Mouse (Mus musculus) heart, adult 2 months (tissue): ENCODE results near the gene Igsf21. TPM values are rescaled to one million over a fixed set of nuclear protein-coding genes. Genes with fewer than 3 reads are reported as not detected.

ENCODE experiments used
- DNase-seq, 2 experiments: peaks; one replicate each; pipeline ENCODE4 v3.0.0; 2021
- H3K27ac ChIP-seq: fragments of 200-600 bp; 2 replicates; pipeline ENCODE4 v1.8.1; 2022
- H3K27me3 ChIP-seq: fragments of 200-500 bp; 2 replicates; pipeline ENCODE4 v1.6.1; 2012; ENCODE audit warnings: mild to moderate bottlenecking, low read length, inconsistent platforms, mixed read lengths; ENCODE audit not compliant: control insufficient read depth, insufficient read depth
- H3K36me3 ChIP-seq: fragments of 200-500 bp; 2 replicates; pipeline ENCODE4 v1.6.1; 2012; ENCODE audit warnings: low read length, inconsistent platforms; ENCODE audit not compliant: control insufficient read depth, insufficient read depth
- H3K4me1 ChIP-seq: fragments of 200-500 bp; 2 replicates; pipeline ENCODE4 v1.6.1; 2011; ENCODE audit warnings: low read length; ENCODE audit not compliant: control insufficient read depth, insufficient read depth
- H3K4me3 ChIP-seq: fragments of 200-600 bp; 2 replicates; pipeline ENCODE4 v1.8.1; 2022
- H3K79me2 ChIP-seq: fragments of 200-500 bp; replicated peaks from 2 replicates; pipeline ENCODE4 v1.6.1; 2012; ENCODE audit warnings: mild to moderate bottlenecking, inconsistent platforms, low read length, moderate library complexity, mixed read lengths; ENCODE audit not compliant: control insufficient read depth, insufficient read depth
- H3K9ac ChIP-seq: fragments of 200-500 bp; 2 replicates; pipeline ENCODE4 v1.6.1; 2012; ENCODE audit warnings: low read depth, mild to moderate bottlenecking, control low read depth, inconsistent platforms, low read length, mixed read lengths
- CTCF ChIP-seq: fragments of 200-600 bp; IDR thresholded peaks from 2 replicates; pipeline ENCODE4 v1.8.1; 2022; ENCODE audit warnings: antibody characterized with exemption, mild to moderate bottlenecking, moderate library complexity
- EP300 ChIP-seq: fragments of 200-500 bp; IDR thresholded peaks from 2 replicates; pipeline ENCODE4 v1.6.1; 2011; ENCODE audit warnings: low read depth, low read length, control low read depth; ENCODE audit not compliant: insufficient read depth
- POLR2A ChIP-seq: fragments of 200-500 bp; IDR thresholded peaks from 2 replicates; pipeline ENCODE4 v1.6.1; 2011; ENCODE audit warnings: mild to moderate bottlenecking, low read depth, low read length, control low read depth; ENCODE audit not compliant: insufficient read depth
- WGBS: fragments of 180-500 bp; shearing (Covaris S2); methylation state at CpG from one replicate; pipeline ENCODE4 v1.1.7; 2018; 5-methylcytosine and 5-hydroxymethylcytosine counted together
- intact Hi-C: fragments of 180-260 bp; cut with DNase I; formaldehyde crosslinking; loops from one replicate; pipeline ENCODE4 v1.15.1; 2025
- polyA plus RNA-seq: library from polyadenylated mRNA; depleted of rRNA; stranded (reverse); fragments of >200 nt; gene quantifications from 2 replicates; pipeline ENCODE4 v1.2.3, GENCODE M21; 2012
- total RNA-seq, 2 experiments: library from RNA; stranded (reverse); gene quantifications; 2 replicates each; pipeline ENCODE4 v1.2.3; 2021

The Igsf21 gene
- total and polyA plus RNA-seq, 3 experiments, result 0.14 to 0.76 (median 0.16) TPM

DNA sequence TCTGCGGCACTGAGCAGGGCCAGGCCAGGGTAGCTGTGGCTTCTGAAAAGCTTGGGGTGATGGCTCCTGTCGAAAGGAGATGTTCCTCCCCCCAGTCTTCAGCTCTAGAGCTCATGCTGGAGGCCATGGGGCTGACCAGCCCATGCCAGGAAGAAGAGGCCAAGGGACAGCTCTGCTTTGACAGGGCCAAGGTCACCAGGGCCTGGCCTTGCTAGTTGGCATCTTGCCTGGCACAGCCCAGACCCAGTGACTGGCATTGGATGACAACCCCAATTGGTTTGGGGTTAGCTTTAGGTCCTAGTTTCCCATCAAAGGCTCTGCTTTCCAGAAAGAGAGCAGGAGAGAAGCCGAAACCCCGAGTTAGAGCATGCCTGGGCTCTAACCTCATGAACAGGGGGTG lies 156.9 kb downstream of the Igsf21 start:
- intact Hi-C loops, result no loop called here
- H3K79me2 ChIP-seq, result no peaks in the 10 kb centered on the region
- H3K4me1 ChIP-seq, result peaks cover 4% of the 10 kb centered on the region; the same call in 1 of the 2 replicates
- no peak overlapping the region for H3K9ac ChIP-seq
- no peak overlapping the region for H3K4me3 ChIP-seq
- H3K27ac ChIP-seq, result no peak overlapping the region
- no peaks in the 10 kb centered on the region for H3K36me3 ChIP-seq
- DNase-seq, result no peak
- no peak for TF ChIP-seq CTCF
- no peak for TF ChIP-seq POLR2A
- no peak for TF ChIP-seq EP300
- 80% methylated on average over 4 of the region's 4 CpGs for WGBS
- H3K27me3 ChIP-seq, result no peaks in the 10 kb centered on the region

DNA sequence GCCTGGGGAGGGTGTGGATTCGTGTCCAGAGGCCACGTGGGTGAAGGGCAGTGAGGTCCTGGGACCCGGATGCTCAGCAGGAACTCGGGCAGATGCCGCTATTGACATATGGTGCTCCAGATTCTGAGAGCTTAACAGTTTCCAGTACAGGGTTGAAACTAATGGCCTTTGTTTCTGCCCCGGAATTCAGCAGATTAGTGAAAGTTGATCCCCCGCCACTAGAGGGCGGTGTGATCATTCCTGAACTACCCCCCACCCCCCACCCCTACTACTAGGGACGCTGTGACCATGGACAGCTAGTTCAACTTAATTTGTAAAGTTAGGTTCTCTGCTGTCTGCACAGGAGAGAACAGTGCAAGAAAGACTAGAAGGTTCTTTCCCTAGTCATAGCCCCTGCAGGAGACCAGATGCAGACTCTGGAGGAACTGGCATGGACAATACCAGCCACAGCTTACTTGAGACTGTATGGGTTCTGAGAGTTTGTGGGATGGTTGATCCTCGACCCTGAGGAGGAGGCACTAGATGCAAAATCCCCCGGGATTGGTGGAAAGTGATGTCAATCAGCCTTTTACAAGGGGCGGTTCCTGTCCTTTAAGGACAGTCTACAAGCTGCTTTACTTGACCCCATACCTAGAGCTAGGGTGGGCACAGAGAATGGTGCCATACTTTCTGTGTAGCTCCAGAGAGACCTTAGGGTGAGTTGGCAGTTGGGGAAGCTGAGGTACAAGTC lies 157.7 kb downstream of the Igsf21 start:
- Histone ChIP-seq H3K27ac (no peak overlapping the region), H3K27me3 (no peaks in the 10 kb centered on the region), H3K4me1 (peaks cover 4% of the 10 kb centered on the region; the same call in 1 of the 2 replicates), H3K4me3 (no peak overlapping the region), H3K79me2 (no peaks in the 10 kb centered on the region), H3K36me3 (no peaks in the 10 kb centered on the region), H3K9ac (no peak overlapping the region)
- 69% methylated on average over 12 of the region's 12 CpGs for WGBS
- DNase-seq, result no peak
- TF ChIP-seq EP300 (no peak), CTCF (peak; percentile 32), POLR2A (no peak)
- intact Hi-C loops, result no loop called here

DNA sequence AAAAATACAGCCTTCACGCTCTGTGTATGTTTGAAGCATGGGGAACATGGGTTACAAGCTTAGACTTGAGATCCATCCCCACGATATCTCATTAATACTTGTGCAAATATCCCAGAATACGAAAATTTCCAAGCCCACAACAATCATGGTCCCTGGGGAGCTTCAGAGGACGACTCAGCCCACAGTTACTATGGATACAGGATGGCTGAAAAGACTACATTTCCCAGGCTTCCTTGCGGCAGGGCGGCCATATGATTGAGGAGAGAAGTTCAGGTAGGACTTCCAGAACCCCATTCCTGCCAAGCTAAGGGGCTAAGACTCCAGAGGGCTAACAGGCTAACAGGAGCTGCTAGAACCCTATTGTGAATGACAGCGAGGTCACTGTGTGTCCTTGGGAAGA lies 160.4 kb downstream of the Igsf21 start:
- Histone ChIP-seq H3K27ac (no peak overlapping the region), H3K4me1 (peaks cover 4% of the 10 kb centered on the region; the same call in 1 of the 2 replicates), H3K27me3 (no peaks in the 10 kb centered on the region), H3K79me2 (no peaks in the 10 kb centered on the region), H3K36me3 (no peaks in the 10 kb centered on the region), H3K4me3 (no peak overlapping the region), H3K9ac (no peak overlapping the region)
- intact Hi-C loops, result no loop called here
- WGBS, result 53% methylated on average over 7 of the region's 7 CpGs
- TF ChIP-seq EP300, result no peak
- no peak for TF ChIP-seq CTCF
- TF ChIP-seq POLR2A, result no peak
- DNase-seq, result no peak

DNA sequence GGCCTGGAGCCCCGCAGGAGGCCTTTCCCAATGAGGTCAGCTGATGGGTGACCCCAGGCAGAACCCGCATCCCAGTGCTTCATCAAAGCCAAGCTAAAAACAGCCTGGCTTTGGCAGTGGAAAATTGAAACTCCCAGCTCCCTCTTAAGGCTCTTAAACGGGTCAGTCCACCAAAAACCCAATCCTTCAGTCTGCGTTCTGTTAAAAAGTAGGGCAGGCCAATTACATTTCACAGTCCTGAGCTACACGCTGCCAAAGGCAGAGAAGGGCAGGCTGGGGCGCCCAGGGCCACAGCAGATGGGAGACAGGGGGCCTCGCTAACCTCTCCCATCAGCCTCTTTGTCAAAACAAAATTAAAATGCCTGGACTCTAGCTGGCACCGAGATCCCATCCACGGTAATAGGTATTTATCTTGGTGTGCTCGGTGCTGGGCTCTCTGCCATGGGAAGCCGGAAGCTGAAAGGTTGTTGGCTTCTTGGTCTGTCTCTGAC lies 162.0 kb downstream of the Igsf21 start:
- Histone ChIP-seq H3K79me2 (no peaks in the 10 kb centered on the region), H3K4me1 (peaks cover 4% of the 10 kb centered on the region; the same call in 1 of the 2 replicates), H3K27ac (0 out of 2 replicates have a peak overlapping the region, but pooled peaks have one; percentile 17), H3K9ac (no peak overlapping the region), H3K27me3 (no peaks in the 10 kb centered on the region), H3K4me3 (no peak overlapping the region), H3K36me3 (no peaks in the 10 kb centered on the region)
- WGBS, result 30% methylated on average over 11 of the region's 11 CpGs
- intact Hi-C loops, result no loop called here
- TF ChIP-seq CTCF (no peak), POLR2A (no peak), EP300 (no peak)
- DNase-seq, result peak; percentile 53 to 60

DNA sequence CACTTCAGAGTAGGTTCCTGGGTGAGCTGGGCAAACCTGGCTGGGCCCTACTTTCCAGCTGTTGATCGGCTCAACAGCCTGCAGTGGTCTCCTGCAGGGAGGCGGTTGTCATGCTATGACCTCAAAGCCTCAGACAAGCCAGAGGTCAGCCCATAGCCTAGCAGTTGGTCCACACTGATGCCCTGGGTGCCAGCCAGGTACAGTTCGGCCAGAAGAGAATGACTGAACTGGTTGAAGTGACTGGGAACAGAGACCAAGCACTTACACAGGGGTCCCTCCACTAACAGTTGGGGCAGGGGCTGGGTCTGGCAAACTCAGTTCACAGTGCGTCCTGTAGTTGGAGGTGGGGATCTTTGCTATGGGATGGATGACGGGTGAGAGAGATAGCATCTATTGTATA lies 162.5 kb downstream of the Igsf21 start:
- 85% methylated on average over 5 of the region's 5 CpGs for WGBS
- Histone ChIP-seq H3K27me3 (no peaks in the 10 kb centered on the region), H3K36me3 (no peaks in the 10 kb centered on the region), H3K9ac (no peak overlapping the region), H3K79me2 (no peaks in the 10 kb centered on the region), H3K27ac (no peak overlapping the region), H3K4me3 (no peak overlapping the region), H3K4me1 (peaks cover 4% of the 10 kb centered on the region; the same call in 1 of the 2 replicates)
- intact Hi-C loops, result no loop called here
- no peak for DNase-seq
- TF ChIP-seq POLR2A, result no peak
- TF ChIP-seq EP300, result no peak
- no peak for TF ChIP-seq CTCF

DNA sequence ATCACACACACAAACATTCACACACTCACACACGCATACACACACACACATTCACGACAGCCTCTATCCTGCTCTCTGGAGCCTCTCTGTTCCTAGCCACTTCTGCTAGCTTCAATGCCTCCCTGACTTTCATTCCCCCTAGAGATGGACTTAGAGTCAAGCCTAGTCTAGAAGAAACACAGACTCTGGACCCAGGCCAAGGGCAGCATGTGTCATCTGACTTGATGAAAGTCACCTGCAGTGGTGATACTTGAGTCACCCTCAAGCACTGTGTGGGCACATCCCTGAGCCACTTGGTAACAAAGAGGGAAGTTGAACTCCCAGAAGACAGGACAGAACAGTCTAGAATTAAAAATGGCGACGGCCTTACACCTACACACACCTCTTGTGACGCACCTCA lies 168.2 kb downstream of the Igsf21 start:
- Histone ChIP-seq H3K79me2 (no peaks in the 10 kb centered on the region), H3K36me3 (no peaks in the 10 kb centered on the region), H3K4me1 (no peaks in the 10 kb centered on the region), H3K27me3 (no peaks in the 10 kb centered on the region), H3K9ac (no peak overlapping the region), H3K27ac (no peak overlapping the region), H3K4me3 (no peak overlapping the region)
- DNase-seq, result no peak
- WGBS, result 82% methylated on average over 5 of the region's 5 CpGs
- intact Hi-C loops, result no loop called here
- TF ChIP-seq CTCF, result no peak
- TF ChIP-seq EP300, result no peak
- TF ChIP-seq POLR2A, result no peak
